Mouse (Mus musculus) heart, postnatal 0 days (tissue): Measurements from ENCODE around the gene Arhgef28.

Source experiments
- CTCF ChIP-seq: IDR thresholded peaks from 2 replicates; pipeline ENCODE4 v1.5.1; 2016; ENCODE audit warnings: antibody characterized with exemption, control low read depth, low read depth
- EP300 ChIP-seq: IDR thresholded peaks from 2 replicates; pipeline ENCODE4 v1.6.1; 2016; ENCODE audit warnings: antibody characterized with exemption, low read depth

- no peak for TF ChIP-seq CTCF
- TF ChIP-seq EP300: no peak
These were observed 246.8 kb downstream of the Arhgef28 start for GRCm38 (mm10) chr13:97959394-97959888.
